ENCODE assay signal across 8 mouse cellular contexts in the genomic region with DNA sequence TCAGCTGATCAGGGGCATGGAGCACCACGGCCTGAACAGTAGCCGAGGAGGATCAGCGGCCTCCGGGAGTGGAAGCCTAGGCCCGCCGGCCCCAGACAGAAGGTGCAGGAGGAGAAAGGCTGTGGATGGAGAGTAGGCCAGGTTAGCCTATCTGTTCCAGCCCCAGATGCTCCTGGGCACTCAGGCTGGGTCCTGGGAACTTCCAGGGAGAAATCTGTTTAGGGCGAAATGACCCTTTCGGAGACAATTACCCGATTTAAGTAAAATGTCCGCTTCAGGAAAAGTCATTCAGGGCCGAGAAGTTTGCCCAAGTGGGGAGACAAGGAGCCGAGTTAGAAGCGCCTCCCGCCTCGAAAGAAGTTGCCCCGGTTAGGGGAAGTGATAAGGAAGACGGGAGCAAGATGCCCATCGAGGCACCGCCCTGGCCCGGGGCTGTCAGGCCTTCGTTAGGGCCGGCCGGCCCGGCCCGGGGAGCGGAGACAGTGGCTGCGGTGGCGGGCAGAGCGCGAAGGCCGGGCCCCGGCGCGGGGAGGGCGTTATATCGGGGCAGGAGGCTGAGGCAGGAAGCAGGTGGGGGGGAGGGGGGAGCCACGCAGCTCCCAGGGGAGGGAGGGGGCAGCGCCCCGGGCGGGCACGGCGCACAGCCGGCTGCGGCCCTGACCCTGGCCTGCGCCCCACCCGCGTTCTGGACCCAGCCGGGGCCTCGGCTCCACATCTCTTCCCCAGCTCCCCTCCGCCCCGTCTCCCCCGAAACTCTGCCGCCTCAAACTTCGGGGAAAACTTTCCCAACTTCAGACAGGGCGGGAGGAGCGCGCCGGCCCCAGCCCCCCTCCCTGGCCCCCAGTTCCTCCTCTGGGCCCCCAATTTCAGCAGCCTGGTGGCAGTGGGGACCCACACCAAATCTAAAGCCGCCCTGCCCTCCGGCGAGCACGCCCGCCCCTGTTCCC. TPM values are rescaled to one million over a fixed set of nuclear protein-coding genes. Genes with fewer than 3 reads are reported as not detected.
DNase-seq lines count a peak whose midpoint lies in the region; ATAC-seq and TF ChIP-seq lines count a peak whose summit lies in the region.

No protein-coding gene starts in this region.

- no peak for TF ChIP-seq CTCF in midbrain, postnatal 0 days (IDR thresholded peaks at IDR 0.05)

- peaks cover 14% of the 10 kb centered on the region; the same call in 1 of the 2 replicates for H3K36me3 ChIP-seq in kidney, embryonic 16.5 days (ENCODE audit: insufficient read depth, low read length)
- peaks cover 7% of the 10 kb centered on the region for H3K36me3 ChIP-seq in midbrain, postnatal 0 days (ENCODE audit: insufficient read depth, low read length)

- peak overlapping the region; percentile 77 for H3K9ac ChIP-seq in kidney, embryonic 16.5 days (replicated peaks; ENCODE audit: low read length)
- 0 out of 2 replicates have a peak overlapping the region, but pooled peaks have one; percentile 34 for H3K9ac ChIP-seq in midbrain, postnatal 0 days (replicated peaks; ENCODE audit: low read length, poor library complexity, severe bottlenecking)

- H3K4me3 ChIP-seq in kidney, embryonic 16.5 days (ENCODE audit: low read length) = peak overlapping the region; percentile 76
- H3K4me3 ChIP-seq in midbrain, postnatal 0 days (ENCODE audit: low read depth, low read length) = peak overlapping the region; percentile 38

- peak overlapping the region; percentile 90 for H3K4me2 ChIP-seq in kidney, embryonic 16.5 days (replicated peaks; ENCODE audit: low read depth, low read length)
- H3K4me2 ChIP-seq in midbrain, postnatal 0 days (ENCODE audit: low read depth, low read length, poor library complexity, severe bottlenecking) = peak overlapping the region; percentile 84

- peaks cover 65% of the 10 kb centered on the region for H3K4me1 ChIP-seq in kidney, embryonic 16.5 days (ENCODE audit: insufficient read depth, low read length)
- H3K4me1 ChIP-seq in midbrain, postnatal 0 days (ENCODE audit: insufficient read depth, low read length) = peaks cover 9% of the 10 kb centered on the region; the same call in 1 of the 2 replicates

- H3K27me3 ChIP-seq in kidney, embryonic 16.5 days (ENCODE audit: insufficient read depth, low read length) = peaks cover 75% of the 10 kb centered on the region
- H3K27me3 ChIP-seq in midbrain, postnatal 0 days (ENCODE audit: insufficient read depth, low read length) = peaks cover 51% of the 10 kb centered on the region

- peak overlapping the region; percentile 92 for H3K27ac ChIP-seq in kidney, embryonic 16.5 days (ENCODE audit: low read length)
- no peak overlapping the region for H3K27ac ChIP-seq in midbrain, postnatal 0 days (ENCODE audit: low read depth, low read length)

- 2% methylated on average over 48 of the region's 63 CpGs for WGBS in kidney, embryonic 16.5 days
- WGBS in midbrain, postnatal 0 days = 10% methylated on average over 40 of the region's 63 CpGs

- no peak for ATAC-seq in kidney, embryonic 16.5 days (ENCODE audit: low FRiP score, low TSS enrichment)
- no peak for ATAC-seq in midbrain, postnatal 0 days (ENCODE audit: low FRiP score)
- ATAC-seq in granulocyte monocyte progenitor cell, adult 5-6 weeks (replicated peaks; ENCODE audit: poor library complexity, severe bottlenecking) = no peak

- no peaks in the 10 kb centered on the region for H3K9me3 ChIP-seq in kidney, embryonic 16.5 days (ENCODE audit: low read length)
- H3K9me3 ChIP-seq in midbrain, postnatal 0 days (ENCODE audit: low read length) = no peaks in the 10 kb centered on the region

- peak; percentile 40 for DNase-seq in kidney, adult 18-20 months
- no peak for DNase-seq in kidney, adult 11 months
- DNase-seq in NIH3T3 (ENCODE audit: low read depth) = peak; percentile 54
- peak; percentile 49 to 68 for DNase-seq in heart, adult 9 months (ENCODE audit: low spot score in 2 of 2)
- DNase-seq in midbrain, postnatal 0 days (ENCODE audit: low spot score) = no peak
- DNase-seq in cerebellum, adult 8-10 months = no peak

RNA-seq across cellular contexts. Expression of a gene that starts 1.4 kb away (rescaled TPM):
- 16.1 and 16.2 TPM in 2 replicates for polyA plus RNA-seq in kidney, embryonic 16.5 days (2015; fragmentation: Nextera tagmentation; extraction: Ambion mirVana)
- total RNA-seq in midbrain, postnatal 0 days (2014; rRNA removed) = 7.1 and 8.0 TPM in 2 replicates
- 1.4 and 1.5 TPM in 2 replicates for polyA plus RNA-seq in midbrain, postnatal 0 days (2015; fragmentation: Nextera tagmentation; extraction: Ambion mirVana)
- not detected in 2 replicates for total RNA-seq in granulocyte monocyte progenitor cell, adult 5-6 weeks (2014; fragmentation: Nextera tagmentation)
- not detected in 2 replicates for total RNA-seq in granulocyte monocyte progenitor cell, adult 5-6 weeks (2017)

RNA-seq across cellular contexts. Expression of a gene that starts 10.7 kb away (rescaled TPM):
- 26.1 and 26.9 TPM in 2 replicates for polyA plus RNA-seq in kidney, embryonic 16.5 days (2015; fragmentation: Nextera tagmentation; extraction: Ambion mirVana)
- total RNA-seq in midbrain, postnatal 0 days (2014; rRNA removed) = 14.2 and 26.0 TPM in 2 replicates
- polyA plus RNA-seq in midbrain, postnatal 0 days (2015; fragmentation: Nextera tagmentation; extraction: Ambion mirVana) = 10.4 and 12.7 TPM in 2 replicates
- 17.1 and 20.1 TPM in 2 replicates for total RNA-seq in granulocyte monocyte progenitor cell, adult 5-6 weeks (2014; fragmentation: Nextera tagmentation)
- 16.1 and 16.4 TPM in 2 replicates for total RNA-seq in granulocyte monocyte progenitor cell, adult 5-6 weeks (2017)

RNA-seq across cellular contexts. Expression of a gene that starts 23.1 kb away (rescaled TPM):
- polyA plus RNA-seq in kidney, embryonic 16.5 days (2015; fragmentation: Nextera tagmentation; extraction: Ambion mirVana) = 28.2 and 28.4 TPM in 2 replicates
- 17.4 and 19.9 TPM in 2 replicates for total RNA-seq in midbrain, postnatal 0 days (2014; rRNA removed)
- 10.8 and 12.1 TPM in 2 replicates for polyA plus RNA-seq in midbrain, postnatal 0 days (2015; fragmentation: Nextera tagmentation; extraction: Ambion mirVana)
- 7.6 and 17.1 TPM in 2 replicates for total RNA-seq in granulocyte monocyte progenitor cell, adult 5-6 weeks (2014; fragmentation: Nextera tagmentation)
- 8.9 and 10.6 TPM in 2 replicates for total RNA-seq in granulocyte monocyte progenitor cell, adult 5-6 weeks (2017)

RNA-seq across cellular contexts. Expression of a gene that starts 25.7 kb away (rescaled TPM):
- 3.8 and 5.0 TPM in 2 replicates for polyA plus RNA-seq in kidney, embryonic 16.5 days (2015; fragmentation: Nextera tagmentation; extraction: Ambion mirVana)
- total RNA-seq in midbrain, postnatal 0 days (2014; rRNA removed) = 15.4 and 18.5 TPM in 2 replicates
- 16.2 and 17.5 TPM in 2 replicates for polyA plus RNA-seq in midbrain, postnatal 0 days (2015; fragmentation: Nextera tagmentation; extraction: Ambion mirVana)
- total RNA-seq in granulocyte monocyte progenitor cell, adult 5-6 weeks (2014; fragmentation: Nextera tagmentation) = 0.37 and 1.0 TPM in 2 replicates
- 0.15 TPM in 1 of 2 replicates, not detected in the other for total RNA-seq in granulocyte monocyte progenitor cell, adult 5-6 weeks (2017)

Comparison
In these comparisons a context has a peak if more than half of its experiments do, and no peak if none do; other contexts are left out.
1. DNase-seq: peak in kidney, adult 18-20 months (single experiment), NIH3T3 (single experiment) and heart, adult 9 months (2 of 2); none in kidney, adult 11 months (single experiment), midbrain, postnatal 0 days (single experiment) and cerebellum, adult 8-10 months (single experiment).